Mouse (Mus musculus): ENCODE measurements at regions not wholly inside any gene's neighbourhood (a gene's known extent, or its start where the extent isn't known, plus 50 kb on each side); places are given as distances from the start of the nearest gene placed in this dataset.

DNA sequence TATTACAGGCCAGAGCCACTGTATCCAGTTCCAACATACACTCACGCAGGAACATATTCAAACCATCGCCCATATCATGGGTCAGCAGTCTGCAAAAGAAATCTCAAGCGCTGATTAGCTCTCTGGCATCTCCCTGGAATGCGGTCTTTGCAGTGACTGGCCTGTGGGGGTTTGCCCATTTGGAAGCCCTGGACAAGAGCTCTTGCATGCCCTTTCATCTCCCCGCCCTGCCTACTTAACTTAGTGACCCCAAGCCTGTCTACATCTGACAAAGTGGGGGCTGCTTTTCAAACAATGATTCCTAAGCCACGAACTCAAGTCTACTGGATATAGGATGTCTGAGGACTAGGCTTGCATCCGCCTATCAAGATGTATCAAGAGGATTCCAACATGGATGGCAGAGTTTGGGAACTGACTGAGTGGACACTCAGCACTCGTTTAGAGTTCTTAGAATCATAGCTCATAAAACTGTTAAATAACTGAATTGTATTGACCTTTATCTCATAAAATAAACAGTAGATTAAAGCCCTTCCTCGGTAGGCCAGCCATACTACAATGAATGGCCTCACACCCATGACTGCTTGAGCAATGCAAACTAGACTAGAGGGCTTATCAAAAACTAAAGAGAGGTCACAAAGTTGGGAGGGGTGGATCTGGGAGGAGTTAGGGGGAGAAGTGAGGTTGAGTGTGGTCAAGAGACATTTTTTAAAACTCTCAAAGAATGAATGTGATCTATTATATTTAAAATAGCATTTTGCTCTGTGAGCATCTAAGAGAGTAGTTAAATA, 97.4 kb upstream of the Zfp827 start:
- H3K27ac ChIP-seq (replicated peaks; ENCODE audit: low read depth, low read length): no peak overlapping the region
- no peak overlapping the region for H3K4me3 ChIP-seq (ENCODE audit: low read depth, low read length)
- no peak for DNase-seq (ENCODE audit: low spot score)
- H3K4me1 ChIP-seq (ENCODE audit: control insufficient read depth, insufficient read depth, low read length): no peaks in the 10 kb centered on the region
- no peaks in the 10 kb centered on the region for H3K27me3 ChIP-seq (replicated peaks; ENCODE audit: control insufficient read depth, insufficient read depth, low read length)
- no peak overlapping the region for H3K4me2 ChIP-seq (ENCODE audit: low read depth, low read length)
- no peak overlapping the region for H3K9ac ChIP-seq (ENCODE audit: low read depth, low read length)
- H3K36me3 ChIP-seq (ENCODE audit: control insufficient read depth, insufficient read depth, low read length): no peaks in the 10 kb centered on the region
- 77% methylated on average over 9 of the region's 9 CpGs for WGBS
- H3K9me3 ChIP-seq (ENCODE audit: control insufficient read depth, low read length): no peaks in the 10 kb centered on the region
- ATAC-seq (ENCODE audit: low read depth): no peak

DNA sequence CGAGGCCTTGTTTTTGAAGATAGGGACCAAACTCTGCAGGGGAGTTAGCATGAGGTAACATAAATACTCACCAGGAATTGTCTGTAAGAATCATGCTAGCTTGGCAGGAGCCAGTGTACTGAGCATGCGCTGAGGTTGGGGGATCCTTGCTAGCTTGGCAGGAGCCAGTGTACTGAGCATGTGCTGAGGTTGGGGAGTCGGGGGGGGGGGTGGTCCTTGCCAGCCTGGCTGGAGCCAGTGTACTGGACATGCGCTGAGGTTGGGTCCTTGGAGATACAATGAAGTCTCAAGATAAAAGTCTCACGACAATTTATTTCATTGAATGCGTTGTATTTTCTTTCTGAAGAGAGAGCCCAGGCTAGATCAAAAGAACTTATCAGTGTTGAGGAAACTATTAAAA, 96.2 kb upstream of the Zfp827 start:
- H3K4me1 ChIP-seq (ENCODE audit: control insufficient read depth, insufficient read depth, low read length): no peaks in the 10 kb centered on the region
- H3K27ac ChIP-seq (replicated peaks; ENCODE audit: low read depth, low read length): no peak overlapping the region
- H3K4me2 ChIP-seq (ENCODE audit: low read depth, low read length): no peak overlapping the region
- H3K9ac ChIP-seq (ENCODE audit: low read depth, low read length): no peak overlapping the region
- no peaks in the 10 kb centered on the region for H3K27me3 ChIP-seq (replicated peaks; ENCODE audit: control insufficient read depth, insufficient read depth, low read length)
- no peaks in the 10 kb centered on the region for H3K36me3 ChIP-seq (ENCODE audit: control insufficient read depth, insufficient read depth, low read length)
- ATAC-seq (ENCODE audit: low read depth): no peak
- WGBS: 87% methylated on average over 6 of the region's 6 CpGs
- H3K9me3 ChIP-seq (ENCODE audit: control insufficient read depth, low read length): no peaks in the 10 kb centered on the region
- no peak overlapping the region for H3K4me3 ChIP-seq (ENCODE audit: low read depth, low read length)
- DNase-seq (ENCODE audit: low spot score): no peak

DNA sequence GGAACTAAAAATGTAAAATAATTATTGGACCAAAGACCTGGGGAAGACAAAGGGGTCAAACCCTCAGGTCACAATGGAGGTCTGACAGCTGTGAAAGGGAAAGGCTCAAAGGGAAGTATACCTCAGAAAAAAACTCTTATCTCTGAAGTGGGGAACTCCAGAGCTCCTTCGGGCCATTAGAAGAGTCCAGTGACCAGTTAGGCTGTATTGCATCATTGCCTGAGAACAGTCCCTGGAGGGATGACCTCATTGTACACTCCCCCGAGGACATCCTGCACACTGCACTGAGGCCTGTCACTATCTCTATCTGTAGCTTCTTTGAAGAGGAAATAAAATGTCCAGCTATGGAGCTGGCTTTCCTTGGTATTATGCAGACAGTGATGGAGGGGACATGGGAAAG, 88.2 kb upstream of the Zfp827 start:
- Histone ChIP-seq H3K36me3 (ENCODE audit: control insufficient read depth, insufficient read depth, low read length) (no peaks in the 10 kb centered on the region), H3K4me3 (ENCODE audit: low read depth, low read length) (no peak overlapping the region), H3K27ac (replicated peaks; ENCODE audit: low read depth, low read length) (no peak overlapping the region), H3K27me3 (replicated peaks; ENCODE audit: control insufficient read depth, insufficient read depth, low read length) (no peaks in the 10 kb centered on the region), H3K4me2 (ENCODE audit: low read depth, low read length) (no peak overlapping the region), H3K9ac (ENCODE audit: low read depth, low read length) (no peak overlapping the region), H3K4me1 (ENCODE audit: control insufficient read depth, insufficient read depth, low read length) (no peaks in the 10 kb centered on the region), H3K9me3 (ENCODE audit: control insufficient read depth, low read length) (no peaks in the 10 kb centered on the region)
- DNase-seq (ENCODE audit: low spot score) (no peak), ATAC-seq (ENCODE audit: low read depth) (no peak)
- 66% methylated on average over 2 of the region's 2 CpGs for WGBS

DNA sequence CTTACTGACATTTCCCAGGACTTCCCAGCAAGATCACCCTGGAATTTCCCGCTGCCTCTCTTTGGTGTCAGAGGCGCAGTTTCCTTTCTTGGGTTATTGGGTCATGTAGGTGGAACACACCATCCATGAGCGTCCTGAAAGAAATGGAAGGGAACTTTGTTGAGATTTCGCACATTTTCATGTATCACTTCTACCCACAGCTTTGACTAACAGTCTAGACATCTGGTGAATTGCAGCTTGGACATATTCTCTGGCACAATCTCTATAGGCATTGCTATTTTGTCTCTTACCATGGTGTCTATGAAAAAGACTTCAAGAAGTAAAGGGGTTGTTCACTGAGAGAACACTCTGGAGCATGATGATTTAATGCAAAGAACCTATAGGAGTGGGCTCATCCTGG, 86.7 kb upstream of the Zfp827 start:
- no peak for ATAC-seq (ENCODE audit: low read depth)
- no peaks in the 10 kb centered on the region for H3K4me1 ChIP-seq (ENCODE audit: control insufficient read depth, insufficient read depth, low read length)
- no peak overlapping the region for H3K4me2 ChIP-seq (ENCODE audit: low read depth, low read length)
- no peak overlapping the region for H3K9ac ChIP-seq (ENCODE audit: low read depth, low read length)
- H3K4me3 ChIP-seq (ENCODE audit: low read depth, low read length): no peak overlapping the region
- H3K9me3 ChIP-seq (ENCODE audit: control insufficient read depth, low read length): no peaks in the 10 kb centered on the region
- H3K27me3 ChIP-seq (replicated peaks; ENCODE audit: control insufficient read depth, insufficient read depth, low read length): no peaks in the 10 kb centered on the region
- H3K36me3 ChIP-seq (ENCODE audit: control insufficient read depth, insufficient read depth, low read length): no peaks in the 10 kb centered on the region
- DNase-seq (ENCODE audit: low spot score): no peak
- 83% methylated on average over 4 of the region's 4 CpGs for WGBS
- H3K27ac ChIP-seq (replicated peaks; ENCODE audit: low read depth, low read length): no peak overlapping the region

DNA sequence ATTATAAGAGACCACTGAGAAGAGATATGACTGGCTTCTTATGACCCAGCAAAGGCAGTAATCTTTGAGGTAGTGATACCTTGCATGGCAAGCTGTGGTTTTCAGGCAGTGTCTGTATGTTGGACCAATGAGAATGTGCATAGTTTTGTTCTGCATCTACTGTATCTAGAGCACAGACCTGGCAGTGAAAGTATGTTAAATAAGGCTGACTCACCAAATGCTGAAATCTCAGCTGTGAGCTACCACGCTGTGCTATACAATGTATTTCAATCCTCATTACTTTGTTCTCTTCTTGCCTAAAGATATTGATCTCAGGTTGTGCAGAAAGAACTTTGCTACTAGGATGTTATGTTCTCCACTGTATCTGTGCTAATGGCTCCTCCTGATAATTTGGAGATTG, 83.9 kb upstream of the Zfp827 start:
- Histone ChIP-seq H3K4me1 (ENCODE audit: control insufficient read depth, insufficient read depth, low read length) (no peaks in the 10 kb centered on the region), H3K27me3 (replicated peaks; ENCODE audit: control insufficient read depth, insufficient read depth, low read length) (no peaks in the 10 kb centered on the region), H3K9ac (ENCODE audit: low read depth, low read length) (no peak overlapping the region), H3K9me3 (ENCODE audit: control insufficient read depth, low read length) (no peaks in the 10 kb centered on the region), H3K4me2 (ENCODE audit: low read depth, low read length) (no peak overlapping the region), H3K27ac (replicated peaks; ENCODE audit: low read depth, low read length) (no peak overlapping the region), H3K4me3 (ENCODE audit: low read depth, low read length) (no peak overlapping the region), H3K36me3 (ENCODE audit: control insufficient read depth, insufficient read depth, low read length) (no peaks in the 10 kb centered on the region)
- 84% methylated on average over 1 of the region's 1 CpGs for WGBS
- ATAC-seq (ENCODE audit: low read depth) (no peak), DNase-seq (ENCODE audit: low spot score) (no peak)

DNA sequence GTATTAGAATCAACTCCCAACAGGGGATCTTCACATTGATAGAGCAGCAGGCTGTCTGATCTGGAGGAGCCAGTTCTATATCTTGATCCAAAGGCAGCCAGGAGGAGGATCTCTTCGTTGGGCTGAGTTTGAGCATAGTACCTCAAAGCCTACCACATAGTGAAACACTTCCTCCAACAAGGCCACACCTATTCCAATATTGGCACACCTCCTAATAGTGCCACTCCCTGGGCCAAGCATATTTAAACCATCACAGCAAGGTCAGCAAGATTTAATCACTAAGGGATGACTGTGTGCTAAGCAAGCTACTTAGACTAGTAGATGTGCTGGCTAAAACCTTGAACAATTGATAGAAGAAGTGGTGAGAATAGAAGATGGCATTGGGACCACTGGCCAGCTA, 82.6 kb upstream of the Zfp827 start:
- no peaks in the 10 kb centered on the region for H3K4me1 ChIP-seq (ENCODE audit: control insufficient read depth, insufficient read depth, low read length)
- no peaks in the 10 kb centered on the region for H3K36me3 ChIP-seq (ENCODE audit: control insufficient read depth, insufficient read depth, low read length)
- ATAC-seq (ENCODE audit: low read depth) (no peak), DNase-seq (ENCODE audit: low spot score) (no peak)
- no peaks in the 10 kb centered on the region for H3K9me3 ChIP-seq (ENCODE audit: control insufficient read depth, low read length)
- H3K27me3 ChIP-seq (replicated peaks; ENCODE audit: control insufficient read depth, insufficient read depth, low read length): no peaks in the 10 kb centered on the region
- H3K4me2 ChIP-seq (ENCODE audit: low read depth, low read length): no peak overlapping the region
- H3K27ac ChIP-seq (replicated peaks; ENCODE audit: low read depth, low read length): no peak overlapping the region
- no peak overlapping the region for H3K4me3 ChIP-seq (ENCODE audit: low read depth, low read length)
- 50% methylated on average over 1 of the region's 1 CpGs for WGBS
- no peak overlapping the region for H3K9ac ChIP-seq (ENCODE audit: low read depth, low read length)

DNA sequence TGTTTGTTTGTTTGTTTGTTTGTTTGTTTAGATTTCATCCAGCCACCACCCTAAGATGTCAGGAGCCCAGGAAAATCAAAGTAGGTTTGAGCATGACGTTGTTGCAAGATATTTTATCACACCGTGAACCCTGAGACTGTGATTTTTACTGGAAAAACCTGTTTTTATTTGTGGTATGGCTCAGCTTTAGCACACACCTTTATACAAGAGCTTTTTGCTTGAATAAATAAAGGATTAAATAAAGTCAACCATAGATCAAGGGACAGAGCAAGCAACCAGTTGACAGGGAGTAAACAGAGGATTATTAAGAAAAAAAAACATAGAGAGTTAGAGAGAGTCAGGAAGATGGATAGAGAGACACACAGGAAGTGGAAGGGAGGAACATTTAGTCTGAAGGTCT, 82.2 kb upstream of the Zfp827 start:
- no peak for DNase-seq (ENCODE audit: low spot score)
- no peak overlapping the region for H3K9ac ChIP-seq (ENCODE audit: low read depth, low read length)
- no peaks in the 10 kb centered on the region for H3K4me1 ChIP-seq (ENCODE audit: control insufficient read depth, insufficient read depth, low read length)
- no peak for ATAC-seq (ENCODE audit: low read depth)
- no peaks in the 10 kb centered on the region for H3K9me3 ChIP-seq (ENCODE audit: control insufficient read depth, low read length)
- H3K27me3 ChIP-seq (replicated peaks; ENCODE audit: control insufficient read depth, insufficient read depth, low read length): no peaks in the 10 kb centered on the region
- H3K4me3 ChIP-seq (ENCODE audit: low read depth, low read length): no peak overlapping the region
- no peaks in the 10 kb centered on the region for H3K36me3 ChIP-seq (ENCODE audit: control insufficient read depth, insufficient read depth, low read length)
- WGBS: 80% methylated on average over 2 of the region's 2 CpGs
- no peak overlapping the region for H3K4me2 ChIP-seq (ENCODE audit: low read depth, low read length)
- H3K27ac ChIP-seq (replicated peaks; ENCODE audit: low read depth, low read length): no peak overlapping the region

DNA sequence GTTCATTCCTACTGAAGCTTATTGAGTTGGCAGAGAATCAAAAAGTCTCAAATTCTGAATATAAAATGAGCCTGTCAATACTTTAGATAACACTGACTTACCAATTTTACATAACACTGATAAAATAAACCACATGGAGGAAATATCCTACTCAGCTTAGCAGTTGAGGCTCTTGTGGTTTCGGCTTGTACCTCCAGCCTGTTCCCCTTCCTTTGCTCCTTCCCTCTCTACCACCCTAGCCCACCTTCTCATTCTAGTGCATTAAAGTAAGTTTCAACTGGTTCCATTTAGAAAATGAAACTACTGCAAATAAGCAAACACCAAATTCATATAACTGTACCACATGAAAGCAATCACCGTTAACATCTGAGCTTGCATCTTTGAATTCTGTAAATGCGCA, 53.2 kb upstream of the Zfp827 start:
- H3K36me3 ChIP-seq (ENCODE audit: control insufficient read depth, insufficient read depth, low read length): no peaks in the 10 kb centered on the region
- H3K4me2 ChIP-seq (ENCODE audit: low read depth, low read length): no peak overlapping the region
- no peak overlapping the region for H3K4me3 ChIP-seq (ENCODE audit: low read depth, low read length)
- DNase-seq (ENCODE audit: low spot score) (no peak), ATAC-seq (ENCODE audit: low read depth) (no peak)
- H3K9me3 ChIP-seq (ENCODE audit: control insufficient read depth, low read length): no peaks in the 10 kb centered on the region
- H3K27ac ChIP-seq (replicated peaks; ENCODE audit: low read depth, low read length): no peak overlapping the region
- no peaks in the 10 kb centered on the region for H3K27me3 ChIP-seq (replicated peaks; ENCODE audit: control insufficient read depth, insufficient read depth, low read length)
- WGBS: 76% methylated on average over 3 of the region's 3 CpGs
- H3K9ac ChIP-seq (ENCODE audit: low read depth, low read length): no peak overlapping the region
- no peaks in the 10 kb centered on the region for H3K4me1 ChIP-seq (ENCODE audit: control insufficient read depth, insufficient read depth, low read length)
